Mouse (Mus musculus): Measurements from ENCODE around the gene Etv4. TPM values are rescaled to one million over a fixed set of nuclear protein-coding genes. Genes with fewer than 3 reads are reported as not detected.

The Etv4 gene
- total RNA-seq, 2 experiments from 2014 or later: 25.8 to 29.3 TPM

GRCm38 (mm10) chr11:101719986-101720520, 65.1 kb downstream of the Etv4 start:
- DNase-seq (ENCODE audit: low spot score in 2 of 2): no peak

Other genes starting within 250 kb of the Etv4 start
- gene Brca1, start 233.4 kb downstream of the Etv4 start, total RNA-seq (2021): 1 to 10 TPM; 2.7 to 3.3 TPM
- gene Nbr1, start 233.2 kb downstream of the Etv4 start, total RNA-seq (2021): 100 to 1,000 TPM; 161 to 165 TPM
- 1 to 10 TPM; 2.7 to 3.6 TPM for gene Tmem106a, start 203.1 kb downstream of the Etv4 start, total RNA-seq (2021)
- gene Gm11634, start 186.1 kb downstream of the Etv4 start, total RNA-seq (2021): not detected
- gene Rdm1, start 158.2 kb downstream of the Etv4 start, total RNA-seq (2021): 1 to 10 TPM; 4.2 to 7.7 TPM
- 10 to 100 TPM; 12.1 to 13.3 TPM for gene Arl4d, start 119.8 kb downstream of the Etv4 start, total RNA-seq (2021)
- gene Dhx8, start 52.5 kb downstream of the Etv4 start, total RNA-seq (2021): 10 to 100 TPM; 31.3 to 32.3 TPM
- 1 to 10 TPM; 2.9 to 3.6 TPM for gene Meox1, start 109.0 kb upstream of the Etv4 start, total RNA-seq (2021)
- under 1 TPM in 1 of 2 experiments, not detected in 1; 0.23 TPM for gene Sost, start 181.6 kb upstream of the Etv4 start, total RNA-seq (2021)
- gene Cfap97d1, start 198.9 kb upstream of the Etv4 start, total RNA-seq (2021): not detected
- gene Dusp3, start 201.6 kb upstream of the Etv4 start, total RNA-seq (2021): 100 to 1,000 TPM; 121 to 127 TPM
- 10 to 100 TPM; 70.1 to 79.5 TPM for gene Mpp3, start 243.1 kb upstream of the Etv4 start, total RNA-seq (2021)

Measured in layer of hippocampus, postnatal 10 days (tissue).